Mouse (Mus musculus): ENCODE data around the gene Gm14406. TPM values are rescaled to one million over a fixed set of nuclear protein-coding genes. Genes with fewer than 3 reads are reported as not detected.
"Not testable (repeated sequence)": the region's sequence is repeated elsewhere in the genome, so short reads cannot be mapped to it uniquely, and the experiment has no call there.

Gm14406 gene
- not detected in 2 replicates for polyA plus RNA-seq (2015; fragmentation: Nextera tagmentation; extraction: Ambion mirVana)

DNA sequence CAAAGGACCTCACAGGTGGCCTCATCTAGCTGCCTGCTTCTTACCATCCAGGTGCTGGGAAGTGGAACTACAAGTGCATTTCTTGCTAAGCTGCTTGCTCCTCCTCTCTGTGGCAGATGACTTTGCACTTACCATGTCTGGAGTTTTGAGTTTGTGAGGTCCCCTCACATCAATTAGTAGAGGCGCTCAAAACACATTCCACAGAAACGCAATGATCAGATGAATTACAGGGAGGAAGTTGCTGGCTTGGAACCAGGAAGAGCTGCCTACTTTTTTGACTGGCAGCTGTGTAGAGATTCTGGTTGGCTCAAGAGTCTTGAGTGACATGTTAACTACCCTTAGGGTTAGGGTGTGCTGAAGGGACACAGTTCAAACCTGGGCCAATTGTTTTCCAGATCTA is at the start of gene Gm14406:
Gene Gm14406, minus strand, starts transcription at position 213 of the 400 bp plus-strand sequence.
- WGBS = 100% methylated on average over 2 of the region's 2 CpGs
- H3K4me2 ChIP-seq (ENCODE audit: low read length); H3K36me3 ChIP-seq (ENCODE audit: control insufficient read depth, insufficient read depth, low read length); H3K9me3 ChIP-seq (ENCODE audit: control insufficient read depth, low read length); H3K27me3 ChIP-seq (replicated peaks; ENCODE audit: control insufficient read depth, insufficient read depth, low read length); H3K4me3 ChIP-seq (ENCODE audit: low read length); H3K9ac ChIP-seq (ENCODE audit: low read depth, low read length); ATAC-seq; H3K27ac ChIP-seq (ENCODE audit: low read depth, low read length); H3K4me1 ChIP-seq (ENCODE audit: control insufficient read depth, insufficient read depth, low read depth, low read length): not testable (repeated sequence)

DNA sequence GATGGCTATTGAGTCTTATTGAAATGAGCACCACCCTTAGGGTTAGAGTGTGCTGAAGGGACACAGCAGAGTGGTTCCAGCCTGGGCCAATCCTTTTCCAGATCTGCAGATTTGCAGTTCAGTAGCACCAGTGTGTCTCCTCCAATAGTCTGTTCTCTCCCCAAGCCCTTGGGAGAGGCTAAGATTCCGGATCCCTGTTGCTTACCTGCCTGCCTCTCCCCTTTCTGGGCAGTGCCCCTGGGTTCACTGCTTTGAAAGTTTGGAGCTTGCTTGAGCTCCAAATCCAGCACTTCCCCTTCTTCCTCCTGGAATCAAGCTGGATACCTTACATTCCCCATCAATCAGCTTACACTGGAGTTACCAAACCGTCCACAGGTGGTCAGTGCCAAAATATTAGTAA is 2.9 kb downstream of the Gm14406 start:
- not testable (repeated sequence) for H3K36me3 ChIP-seq (ENCODE audit: control insufficient read depth, insufficient read depth, low read length); H3K27me3 ChIP-seq (replicated peaks; ENCODE audit: control insufficient read depth, insufficient read depth, low read length); H3K9me3 ChIP-seq (ENCODE audit: control insufficient read depth, low read length); H3K4me1 ChIP-seq (ENCODE audit: control insufficient read depth, insufficient read depth, low read depth, low read length); H3K9ac ChIP-seq (ENCODE audit: low read depth, low read length); H3K27ac ChIP-seq (ENCODE audit: low read depth, low read length); ATAC-seq; H3K4me3 ChIP-seq (ENCODE audit: low read length); H3K4me2 ChIP-seq (ENCODE audit: low read length)
- WGBS = 71% methylated on average over 1 of the region's 2 CpGs

DNA sequence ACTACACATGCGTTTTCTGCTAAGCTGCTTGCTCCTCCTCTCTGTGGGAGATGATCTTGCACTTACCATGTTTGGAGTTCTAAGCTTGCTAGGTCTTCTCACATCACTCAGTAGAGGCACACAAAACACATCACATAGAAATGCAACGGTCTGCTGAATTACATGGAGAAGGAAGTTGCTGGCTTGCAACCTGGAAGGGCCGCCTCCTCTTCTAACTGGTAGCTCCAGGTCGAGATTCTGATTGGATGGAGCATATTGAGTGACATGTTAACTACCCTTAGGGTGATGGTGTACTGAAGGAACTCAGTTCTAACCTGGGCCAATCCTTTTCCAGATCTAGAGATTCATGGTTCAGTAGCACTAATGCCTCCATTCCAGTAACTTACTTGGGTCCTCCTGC is 18.6 kb downstream of the Gm14406 start:
- H3K4me1 ChIP-seq (ENCODE audit: control insufficient read depth, insufficient read depth, low read depth, low read length); H3K9me3 ChIP-seq (ENCODE audit: control insufficient read depth, low read length); H3K4me2 ChIP-seq (ENCODE audit: low read length); H3K9ac ChIP-seq (ENCODE audit: low read depth, low read length); H3K27me3 ChIP-seq (replicated peaks; ENCODE audit: control insufficient read depth, insufficient read depth, low read length); H3K27ac ChIP-seq (ENCODE audit: low read depth, low read length); ATAC-seq; H3K36me3 ChIP-seq (ENCODE audit: control insufficient read depth, insufficient read depth, low read length); H3K4me3 ChIP-seq (ENCODE audit: low read length): not testable (repeated sequence)
- 81% methylated on average over 4 of the region's 4 CpGs for WGBS

DNA sequence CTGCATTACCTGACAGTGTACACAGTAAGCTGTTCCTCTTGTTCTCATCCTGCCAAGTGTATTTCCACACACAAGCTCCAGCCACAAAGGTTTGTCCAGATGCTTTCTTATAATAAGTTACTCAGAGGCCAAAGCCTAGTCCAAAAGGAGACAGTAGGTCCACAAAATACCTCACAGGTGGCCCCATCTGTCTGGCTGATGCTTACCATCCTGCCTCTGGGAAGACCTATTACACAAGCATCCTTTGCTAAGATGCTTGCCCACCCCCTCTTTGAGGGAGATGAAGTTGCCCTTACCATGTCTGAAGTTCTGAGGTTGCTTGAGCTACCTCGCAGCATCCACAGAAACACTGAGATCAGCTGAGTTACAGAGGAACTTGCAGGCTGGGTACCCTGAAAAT is 22.7 kb downstream of the Gm14406 start:
- WGBS = no CpG with 5 or more reads among the region's 1 CpGs
- not testable (repeated sequence) for H3K9me3 ChIP-seq (ENCODE audit: control insufficient read depth, low read length); H3K9ac ChIP-seq (ENCODE audit: low read depth, low read length); H3K27me3 ChIP-seq (replicated peaks; ENCODE audit: control insufficient read depth, insufficient read depth, low read length); ATAC-seq; H3K27ac ChIP-seq (ENCODE audit: low read depth, low read length); H3K4me1 ChIP-seq (ENCODE audit: control insufficient read depth, insufficient read depth, low read depth, low read length); H3K4me2 ChIP-seq (ENCODE audit: low read length); H3K36me3 ChIP-seq (ENCODE audit: control insufficient read depth, insufficient read depth, low read length); H3K4me3 ChIP-seq (ENCODE audit: low read length)

DNA sequence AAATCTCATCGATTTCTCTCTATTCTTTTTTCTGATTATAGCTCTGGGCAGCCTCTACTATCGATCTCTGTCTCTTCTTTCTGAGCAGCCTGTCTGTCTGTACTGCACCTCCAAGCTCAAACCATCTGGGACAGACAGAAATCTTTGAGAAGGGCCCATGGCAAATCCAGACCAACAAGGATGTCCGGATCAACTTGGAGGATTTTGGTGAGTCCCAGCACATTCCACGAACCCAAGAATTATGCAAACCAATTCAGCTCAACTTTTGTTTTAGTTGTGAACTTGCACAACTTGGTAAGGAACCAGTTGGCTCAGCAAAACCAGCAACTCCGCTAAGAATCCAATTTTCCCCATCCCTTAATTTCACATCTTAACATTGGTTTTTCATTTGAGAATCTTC is 40.3 kb downstream of the Gm14406 start:
- not testable (repeated sequence) for H3K4me2 ChIP-seq (ENCODE audit: low read length); H3K9me3 ChIP-seq (ENCODE audit: control insufficient read depth, low read length); H3K36me3 ChIP-seq (ENCODE audit: control insufficient read depth, insufficient read depth, low read length); H3K27me3 ChIP-seq (replicated peaks; ENCODE audit: control insufficient read depth, insufficient read depth, low read length); H3K4me1 ChIP-seq (ENCODE audit: control insufficient read depth, insufficient read depth, low read depth, low read length); ATAC-seq; H3K4me3 ChIP-seq (ENCODE audit: low read length); H3K27ac ChIP-seq (ENCODE audit: low read depth, low read length); H3K9ac ChIP-seq (ENCODE audit: low read depth, low read length)
- 89% methylated on average over 5 of the region's 5 CpGs for WGBS

DNA sequence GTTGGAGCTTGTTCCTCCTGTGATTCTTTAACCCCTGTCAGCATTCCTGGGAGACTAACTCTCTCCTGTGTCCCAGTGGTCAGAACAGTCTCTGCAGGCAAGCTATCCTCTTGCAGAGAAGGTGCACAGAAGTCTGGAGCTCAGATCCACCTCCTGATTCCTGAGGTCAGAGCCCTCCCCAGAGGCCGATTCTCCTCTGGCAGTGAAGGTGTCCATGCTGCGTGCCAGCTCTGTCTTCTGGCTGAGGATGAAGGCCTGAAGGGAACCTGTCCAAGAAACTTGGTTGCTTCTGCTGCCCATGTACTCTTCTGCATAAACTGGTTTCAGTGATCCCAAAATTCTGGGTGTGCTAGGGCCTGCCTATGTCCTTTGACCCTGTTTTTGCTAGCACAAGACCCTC is 40.9 kb downstream of the Gm14406 start:
- not testable (repeated sequence) for H3K27ac ChIP-seq (ENCODE audit: low read depth, low read length); H3K9ac ChIP-seq (ENCODE audit: low read depth, low read length); H3K4me2 ChIP-seq (ENCODE audit: low read length); H3K9me3 ChIP-seq (ENCODE audit: control insufficient read depth, low read length); H3K36me3 ChIP-seq (ENCODE audit: control insufficient read depth, insufficient read depth, low read length); H3K27me3 ChIP-seq (replicated peaks; ENCODE audit: control insufficient read depth, insufficient read depth, low read length); ATAC-seq; H3K4me3 ChIP-seq (ENCODE audit: low read length); H3K4me1 ChIP-seq (ENCODE audit: control insufficient read depth, insufficient read depth, low read depth, low read length)
- 88% methylated on average over 2 of the region's 2 CpGs for WGBS

DNA sequence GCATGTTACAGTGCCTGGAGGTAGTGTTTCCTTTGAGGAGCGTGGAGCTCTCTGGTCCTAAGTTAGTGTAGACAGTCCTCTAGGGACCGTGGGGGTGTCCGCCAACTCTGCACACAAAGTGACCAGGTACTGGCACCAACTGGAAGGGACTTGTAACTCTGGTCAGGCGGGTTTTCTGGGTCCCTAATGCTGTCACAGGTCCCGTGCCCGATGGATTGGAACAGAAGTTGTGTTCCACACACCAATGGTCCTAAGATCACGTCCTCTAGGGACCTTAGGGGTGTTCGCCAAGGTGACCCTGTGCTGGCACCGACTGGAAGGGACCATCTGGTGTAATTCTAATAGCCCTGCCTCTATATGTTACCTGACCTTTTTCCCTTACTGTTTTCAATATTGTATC is 42.1 kb downstream of the Gm14406 start:
- ATAC-seq = no peak
- H3K4me1 ChIP-seq (ENCODE audit: control insufficient read depth, insufficient read depth, low read depth, low read length) = no peaks in the 10 kb centered on the region
- no peak overlapping the region for H3K9ac ChIP-seq (ENCODE audit: low read depth, low read length)
- H3K4me3 ChIP-seq (ENCODE audit: low read length) = no peak overlapping the region
- no peaks in the 10 kb centered on the region for H3K36me3 ChIP-seq (ENCODE audit: control insufficient read depth, insufficient read depth, low read length)
- H3K27me3 ChIP-seq (replicated peaks; ENCODE audit: control insufficient read depth, insufficient read depth, low read length) = no peaks in the 10 kb centered on the region
- no peak overlapping the region for H3K27ac ChIP-seq (ENCODE audit: low read depth, low read length)
- H3K9me3 ChIP-seq (ENCODE audit: control insufficient read depth, low read length) = no peaks in the 10 kb centered on the region
- WGBS = 82% methylated on average over 9 of the region's 9 CpGs
- no peak overlapping the region for H3K4me2 ChIP-seq (ENCODE audit: low read length)

DNA sequence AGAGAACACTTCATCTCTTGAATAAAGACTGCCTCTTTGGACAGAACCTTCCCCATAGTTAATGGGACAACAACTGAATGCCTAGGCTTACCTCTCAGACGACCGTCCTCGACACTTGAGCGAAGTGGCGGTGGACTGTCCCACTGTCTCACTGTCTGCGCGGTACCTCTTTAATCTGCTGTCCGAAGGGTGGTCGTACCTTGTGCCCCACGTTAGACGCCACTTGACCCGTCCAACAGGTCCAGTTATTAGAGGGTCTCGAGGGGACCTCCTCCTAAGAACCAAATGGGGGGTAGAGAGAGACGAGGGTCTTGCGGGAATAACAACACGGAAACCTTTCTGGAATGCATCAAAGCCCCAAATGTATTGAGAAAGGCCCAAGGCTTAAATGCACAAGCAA is 53.8 kb downstream of the Gm14406 start:
- not testable (repeated sequence) for H3K9me3 ChIP-seq (ENCODE audit: control insufficient read depth, low read length); ATAC-seq; H3K27me3 ChIP-seq (replicated peaks; ENCODE audit: control insufficient read depth, insufficient read depth, low read length); H3K4me1 ChIP-seq (ENCODE audit: control insufficient read depth, insufficient read depth, low read depth, low read length); H3K4me3 ChIP-seq (ENCODE audit: low read length); H3K9ac ChIP-seq (ENCODE audit: low read depth, low read length); H3K4me2 ChIP-seq (ENCODE audit: low read length); H3K27ac ChIP-seq (ENCODE audit: low read depth, low read length); H3K36me3 ChIP-seq (ENCODE audit: control insufficient read depth, insufficient read depth, low read length)
- WGBS = 90% methylated on average over 16 of the region's 16 CpGs

DNA sequence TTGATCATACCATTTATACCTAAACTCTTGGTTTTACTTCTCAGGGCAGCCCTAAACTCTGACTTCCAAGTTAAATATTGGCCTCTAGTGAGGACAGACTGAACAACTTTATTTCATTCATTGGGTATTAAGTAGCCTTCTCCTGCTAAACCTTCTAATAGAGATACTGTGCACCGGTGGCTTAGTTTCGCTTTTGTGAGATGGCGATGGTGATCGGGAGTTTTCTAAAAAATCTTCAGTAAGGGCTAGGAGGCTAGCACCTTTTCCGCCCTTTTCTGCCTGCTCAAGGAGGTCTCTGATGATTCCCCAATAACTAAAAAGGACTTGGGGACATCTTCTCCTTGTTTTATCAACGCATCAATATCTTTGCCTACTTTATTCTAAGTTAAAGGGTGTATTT is 54.3 kb downstream of the Gm14406 start:
- not testable (repeated sequence) for ATAC-seq; H3K4me3 ChIP-seq (ENCODE audit: low read length); H3K9me3 ChIP-seq (ENCODE audit: control insufficient read depth, low read length); H3K27ac ChIP-seq (ENCODE audit: low read depth, low read length); H3K4me1 ChIP-seq (ENCODE audit: control insufficient read depth, insufficient read depth, low read depth, low read length); H3K9ac ChIP-seq (ENCODE audit: low read depth, low read length); H3K27me3 ChIP-seq (replicated peaks; ENCODE audit: control insufficient read depth, insufficient read depth, low read length); H3K36me3 ChIP-seq (ENCODE audit: control insufficient read depth, insufficient read depth, low read length); H3K4me2 ChIP-seq (ENCODE audit: low read length)
- WGBS = 89% methylated on average over 6 of the region's 6 CpGs

DNA sequence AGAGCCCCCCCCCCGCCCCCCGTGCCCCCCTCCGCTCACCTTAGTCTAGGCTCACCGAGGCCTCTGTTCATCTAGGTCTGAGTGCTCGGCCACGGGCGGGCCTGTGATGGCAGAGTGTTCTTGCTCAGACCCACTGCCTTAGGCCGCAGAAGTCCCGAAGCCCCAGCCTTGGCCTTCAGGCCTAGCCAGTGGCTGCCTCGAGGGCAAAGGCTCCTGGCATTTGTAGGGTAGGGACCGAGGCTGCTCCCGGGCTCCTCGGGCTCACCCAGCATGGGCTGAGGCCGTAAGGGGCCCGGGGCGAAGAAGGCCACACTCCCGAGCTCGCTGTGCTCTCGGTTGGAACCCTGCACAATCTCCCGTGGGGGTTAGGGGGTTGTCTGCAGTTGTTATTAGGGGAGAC is 54.9 kb downstream of the Gm14406 start:
- Histone ChIP-seq H3K4me1 (ENCODE audit: control insufficient read depth, insufficient read depth, low read depth, low read length) (no peaks in the 10 kb centered on the region), H3K9me3 (ENCODE audit: control insufficient read depth, low read length) (peaks cover 8% of the 10 kb centered on the region), H3K36me3 (ENCODE audit: control insufficient read depth, insufficient read depth, low read length) (no peaks in the 10 kb centered on the region), H3K27me3 (replicated peaks; ENCODE audit: control insufficient read depth, insufficient read depth, low read length) (no peaks in the 10 kb centered on the region), H3K9ac (ENCODE audit: low read depth, low read length) (no peak overlapping the region), H3K4me2 (ENCODE audit: low read length) (no peak overlapping the region), H3K4me3 (ENCODE audit: low read length) (no peak overlapping the region), H3K27ac (ENCODE audit: low read depth, low read length) (no peak overlapping the region)
- WGBS = 93% methylated on average over 19 of the region's 20 CpGs
- ATAC-seq = no peak

Data from hindbrain, embryonic 16.5 days (tissue).